In genomic region chr3:92722631-92723030, GRCm38 (mm10) we compare ENCODE assay signal across 27 mouse cellular contexts. TPM values are rescaled to one million over a fixed set of nuclear protein-coding genes. Genes with fewer than 3 reads are reported as not detected.
A peak's percentile ranks its signal among the peaks of the same experiment; 100 is the strongest.
DNase-seq lines count a peak whose midpoint lies in the region; TF ChIP-seq lines count a peak whose summit lies in the region.
"Had no signal": no experiment of that assay in that cellular context is flagged by ENCODE, and none has a peak within 500 bp of the region (broad histone marks: within the 10 kb centered on the region; RNA-seq: fewer than 3 reads in every experiment).

No protein-coding gene starts in this region.

- H3K4me3 ChIP-seq in ES-E14 (ENCODE audit: insufficient read depth in 1 of 2, low read depth in 1 of 2, low read length in 2 of 2, poor library complexity in 1 of 2, severe bottlenecking in 1 of 2), result no peak overlapping the region
- H3K4me3 ChIP-seq: gastrocnemius, adult 2 months; heart, embryonic 13.5 days had no signal

- no peaks in the 10 kb centered on the region for H3K9me3 ChIP-seq in ES-E14 (ENCODE audit: control insufficient read depth, insufficient read depth, low read depth, low read length)
- H3K9me3 ChIP-seq: heart, embryonic 13.5 days had no signal

- peak; percentile 4 for DNase-seq in embryo, embryonic 10 days (ENCODE audit: low spot score)
- DNase-seq in embryo, embryonic 9.5 days (ENCODE audit: extremely low spot score), result no peak
- DNase-seq in ES-E14 (ENCODE audit: low read depth, low spot score), result peak; percentile 8
- peak; percentile 50 for DNase-seq in fat pad, adult 2 months (ENCODE audit: extremely low read depth, low read depth, low spot score)
- DNase-seq in kidney, postnatal 10 days, result no peak
- no peak for DNase-seq in kidney, adult 11 months
- no peak for DNase-seq in kidney, adult 9 months
- DNase-seq: adrenal gland, adult 2 months; adrenal gland, postnatal 14 days; cerebellum, adult 11 months; cerebellum, adult 2 months; cerebellum, adult 9-11 months; cerebellum, postnatal 25 days; embryo, embryonic 11 days; forebrain, postnatal 0 days; gastrocnemius, adult 2 months; gastrocnemius, postnatal 14 days; heart, adult 18-20 months; heart, postnatal 14 days; heart, postnatal 4 days had no signal

- H3K4me1 ChIP-seq in ES-E14 (ENCODE audit: control insufficient read depth in 2 of 2, insufficient read depth in 2 of 2, low read length in 2 of 2, poor library complexity in 1 of 2), result no peaks in the 10 kb centered on the region
- H3K4me1 ChIP-seq: heart, embryonic 13.5 days had no signal

- no peak overlapping the region for H3K9ac ChIP-seq in ES-E14 (ENCODE audit: insufficient read depth, low read depth, low read length, poor library complexity, severe bottlenecking)
- H3K9ac ChIP-seq: forebrain, postnatal 0 days; heart, embryonic 13.5 days; hindbrain, embryonic 14.5 days had no signal

- in situ Hi-C loops in ES-E14 (cut with MboI; ENCODE audit: low sequenced_read_pairs in 2 of 2, unreplicated experiment in 2 of 2), result no loop called here

- no peak overlapping the region for H3K27ac ChIP-seq in ES-E14 (ENCODE audit: insufficient read depth, low read depth, low read length, poor library complexity, severe bottlenecking)
- H3K27ac ChIP-seq: gastrocnemius, adult 2 months; heart, embryonic 13.5 days; hindbrain, embryonic 14.5 days; hindbrain, postnatal 0 days had no signal

- H3K36me3 ChIP-seq in ES-E14 (ENCODE audit: control insufficient read depth, insufficient read depth, low read length, poor library complexity, severe bottlenecking), result no peaks in the 10 kb centered on the region
- H3K36me3 ChIP-seq: heart, embryonic 13.5 days had no signal

TF ChIP-seq in ES-E14, 5 proteins besides CTCF, POLR2A, EP300 and RAD21:
- TF ChIP-seq HCFC1 (IDR thresholded peaks at IDR 0.05; ENCODE audit: borderline replicate concordance, insufficient read depth, low read length) (no peak), CHD2 (IDR thresholded peaks at IDR 0.05; ENCODE audit: low read depth, low read length) (no peak), MAFK (IDR thresholded peaks at IDR 0.05; ENCODE audit: insufficient read depth, low read depth, low read length) (no peak), ZNF384 (IDR thresholded peaks at IDR 0.05; ENCODE audit: low read depth, low read length) (no peak), ZC3H11A (IDR thresholded peaks at IDR 0.05; ENCODE audit: borderline replicate concordance, low read depth, low read length) (no peak)
TF ChIP-seq in ES-E14: peak in this region for 0.

RNA-seq across cellular contexts. Expression of gene Lce1f, which starts 2.5 kb away (rescaled TPM):
- not detected in 2 replicates for total RNA-seq in ES-E14 (2012; rRNA removed)
- total RNA-seq: adrenal gland, adult 2 months; adrenal gland, postnatal 14 days; adrenal gland, postnatal 4 days; common myeloid progenitor, adult 5-6 weeks; forebrain, postnatal 0 days; gastrocnemius, adult 2 months; gastrocnemius, postnatal 14 days; gastrocnemius, postnatal 4 days; heart, adult 18-20 months; heart, postnatal 14 days; heart, postnatal 4 days; hindbrain, postnatal 0 days; MEL had no signal

RNA-seq across cellular contexts. Expression of gene Lce1e, which starts 13.8 kb away (rescaled TPM):
- not detected in 2 replicates for total RNA-seq in ES-E14 (2012; rRNA removed)
- total RNA-seq: adrenal gland, adult 2 months; adrenal gland, postnatal 14 days; adrenal gland, postnatal 4 days; common myeloid progenitor, adult 5-6 weeks; forebrain, postnatal 0 days; gastrocnemius, adult 2 months; gastrocnemius, postnatal 14 days; gastrocnemius, postnatal 4 days; heart, adult 18-20 months; heart, postnatal 14 days; heart, postnatal 4 days; hindbrain, postnatal 0 days; MEL had no signal

RNA-seq across cellular contexts. Expression of gene Gm38119, which starts 16.3 kb away (rescaled TPM):
- total RNA-seq in ES-E14 (2012; rRNA removed), result not detected in 2 replicates
- total RNA-seq: adrenal gland, adult 2 months; adrenal gland, postnatal 14 days; adrenal gland, postnatal 4 days; common myeloid progenitor, adult 5-6 weeks; forebrain, postnatal 0 days; gastrocnemius, adult 2 months; gastrocnemius, postnatal 14 days; gastrocnemius, postnatal 4 days; heart, adult 18-20 months; heart, postnatal 14 days; heart, postnatal 4 days; hindbrain, postnatal 0 days; MEL had no signal

RNA-seq across cellular contexts. Expression of gene Lce1g, which starts 29.5 kb away (rescaled TPM):
- total RNA-seq in ES-E14 (2012; rRNA removed), result not detected in 2 replicates
- total RNA-seq: adrenal gland, adult 2 months; adrenal gland, postnatal 14 days; adrenal gland, postnatal 4 days; common myeloid progenitor, adult 5-6 weeks; forebrain, postnatal 0 days; gastrocnemius, adult 2 months; gastrocnemius, postnatal 14 days; gastrocnemius, postnatal 4 days; heart, adult 18-20 months; heart, postnatal 14 days; heart, postnatal 4 days; hindbrain, postnatal 0 days; MEL had no signal

RNA-seq across cellular contexts. Expression of gene Lce1d, which starts 35.6 kb away (rescaled TPM):
- not detected in 2 replicates for total RNA-seq in ES-E14 (2012; rRNA removed)
- total RNA-seq: adrenal gland, adult 2 months; adrenal gland, postnatal 14 days; adrenal gland, postnatal 4 days; common myeloid progenitor, adult 5-6 weeks; forebrain, postnatal 0 days; gastrocnemius, adult 2 months; gastrocnemius, postnatal 14 days; gastrocnemius, postnatal 4 days; heart, adult 18-20 months; heart, postnatal 14 days; heart, postnatal 4 days; hindbrain, postnatal 0 days; MEL had no signal

Comparison
In these comparisons a context has a peak if more than half of its experiments do, and no peak if none do; other contexts are left out.
1. DNase-seq: peak in embryo, embryonic 10 days (single experiment), ES-E14 (single experiment) and fat pad, adult 2 months (single experiment); none in embryo, embryonic 9.5 days (single experiment), kidney, postnatal 10 days (single experiment), kidney, adult 11 months (single experiment) and kidney, adult 9 months (single experiment).